Mouse (Mus musculus) neutrophil, adult 59 days (primary cell): ENCODE data around the gene Olfr490. TPM values are rescaled to one million over a fixed set of nuclear protein-coding genes. Genes with fewer than 3 reads are reported as not detected.

Experiments
- total RNA-seq, 2 experiments: library from RNA; stranded (reverse); gene quantifications; 1 replicate in 1 of 2; 2 replicates in 1 of 2; pipeline ENCODE4 v1.2.4; 2023

Gene Olfr490
- not detected for total RNA-seq

DNA sequence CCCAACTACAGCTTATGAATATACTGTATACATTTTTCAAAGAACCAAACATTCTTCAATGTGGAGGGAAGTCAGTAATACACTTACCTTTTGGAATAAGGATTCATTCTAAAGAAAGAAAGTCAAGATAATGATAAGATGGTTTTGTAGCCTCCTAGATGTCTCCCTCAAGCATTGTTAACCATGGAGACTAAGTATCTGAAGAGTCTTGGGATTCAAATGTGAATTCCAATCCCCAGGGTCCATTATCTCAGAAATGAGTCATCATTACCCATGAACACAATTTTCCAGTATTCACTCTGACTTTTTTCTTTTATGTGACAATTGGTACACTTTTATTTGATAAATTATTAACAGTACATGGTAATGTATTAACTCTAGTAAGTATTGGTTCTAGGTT lies at the start of gene Olfr490:
TSS of gene Olfr490 (minus strand) at position 101 of the 400 bp plus-strand sequence.

DNA sequence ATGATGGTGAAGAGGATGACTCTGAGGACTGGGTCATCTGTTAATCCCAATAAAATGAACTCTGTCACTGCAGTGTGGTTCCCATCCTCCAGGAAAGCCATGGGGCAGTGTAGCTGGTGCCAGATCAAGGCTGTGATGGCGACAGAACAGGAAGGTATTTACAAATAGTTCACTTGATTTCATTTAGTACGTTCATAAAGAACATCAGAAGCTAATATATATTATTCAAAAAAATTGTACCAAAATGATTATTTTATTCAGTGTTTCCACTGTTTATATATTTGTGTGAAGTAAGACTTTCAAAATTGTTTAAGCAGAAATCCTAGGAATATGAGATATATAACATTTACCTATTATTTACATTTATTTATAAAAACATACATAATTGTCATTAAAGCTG lies 34.8 kb upstream of the Olfr490 start, which contains the start of gene Olfr492:
TSS of gene Olfr492 (minus strand) at position 101 of the 400 bp plus-strand sequence.

DNA sequence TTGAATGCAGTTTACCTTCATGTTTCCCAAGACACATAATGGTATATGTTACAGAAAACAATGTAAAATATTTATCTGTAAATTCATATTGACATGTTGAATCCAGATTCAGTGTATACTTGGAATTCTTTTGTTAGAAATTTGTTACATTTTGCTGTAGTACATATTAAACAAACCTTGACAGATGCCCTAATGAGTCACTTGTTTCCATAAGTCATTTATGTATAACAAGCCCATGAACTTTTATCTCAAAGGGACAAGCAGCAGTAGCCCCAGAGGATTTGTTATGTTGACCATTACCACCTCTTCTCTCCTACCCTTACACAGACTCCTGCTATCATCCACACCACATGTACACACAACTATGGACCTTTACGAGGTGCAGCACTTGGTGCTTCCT lies 24.4 kb upstream of the Olfr490 start, which contains the start of gene Olfr491:
TSS of gene Olfr491 (plus strand) at position 301 of the 400 bp plus-strand sequence.

DNA sequence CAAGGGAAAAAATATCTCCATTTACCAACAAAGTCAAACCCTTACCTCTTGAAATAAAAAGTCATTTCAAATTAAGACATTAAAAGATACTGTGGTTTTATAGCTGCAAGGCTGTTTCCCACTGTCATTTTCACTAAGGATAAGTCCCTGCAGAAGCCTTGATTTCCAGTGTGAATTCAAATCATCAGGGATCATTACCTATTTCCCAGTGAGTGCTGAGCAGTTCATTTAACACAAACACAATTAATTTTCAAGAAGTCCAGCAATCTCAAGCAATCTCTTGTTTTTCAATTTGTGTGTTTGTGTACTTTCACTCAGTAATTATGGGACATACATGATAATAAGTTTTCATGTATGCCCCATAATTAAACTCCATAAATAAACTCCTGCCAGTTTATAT lies 30.5 kb downstream of the Olfr490 start, which contains the start of gene Olfr488:
TSS of gene Olfr488 (minus strand) at position 101 of the 400 bp plus-strand sequence.

Other genes starting within 250 kb of the Olfr490 start
- not detected for gene Olfr479, start 238.2 kb downstream of the Olfr490 start, total RNA-seq
- not detected for gene Olfr480, start 221.6 kb downstream of the Olfr490 start, total RNA-seq
- gene Olfr481, start 209.1 kb downstream of the Olfr490 start, total RNA-seq = not detected
- gene Olfr482, start 191.3 kb downstream of the Olfr490 start, total RNA-seq = 1 to 10 TPM; 1.0 to 1.7 TPM
- not detected for gene Olfr483, start 188.1 kb downstream of the Olfr490 start, total RNA-seq
- gene Olfr484, start 161.5 kb downstream of the Olfr490 start, total RNA-seq = not detected
- not detected for gene Olfr485, start 129.1 kb downstream of the Olfr490 start, total RNA-seq
- not detected for gene Olfr486, start 116.2 kb downstream of the Olfr490 start, total RNA-seq
- not detected for gene Olfr487, start 74.3 kb downstream of the Olfr490 start, total RNA-seq
- gene Olfr488, start 30.6 kb downstream of the Olfr490 start, total RNA-seq = not detected
- not detected for gene Olfr491, start 24.5 kb upstream of the Olfr490 start, total RNA-seq
- not detected for gene Olfr492, start 34.7 kb upstream of the Olfr490 start, total RNA-seq
- not detected for gene Olfr493, start 58.0 kb upstream of the Olfr490 start, total RNA-seq
- gene Olfr494, start 76.4 kb upstream of the Olfr490 start, total RNA-seq = not detected
- not detected for gene Olfr495, start 104.2 kb upstream of the Olfr490 start, total RNA-seq
- not detected for gene Olfr497, start 131.5 kb upstream of the Olfr490 start, total RNA-seq
- gene Olfr498, start 176.4 kb upstream of the Olfr490 start, total RNA-seq = not detected
- not detected for gene Olfr502, start 236.1 kb upstream of the Olfr490 start, total RNA-seq